Mouse (Mus musculus) neural tube, embryonic 15.5 days (tissue): ENCODE results near the gene Rere. TPM values are rescaled to one million over a fixed set of nuclear protein-coding genes. Genes with fewer than 3 reads are reported as not detected.
"Not testable (repeated sequence)": the region's sequence is repeated elsewhere in the genome, so short reads cannot be mapped to it uniquely, and the experiment has no call there.

Source experiments
- ATAC-seq: fragments of 200-750 bp; cut with Nextera tagmentation; 2 replicates; pipeline ENCODE4 v1.8.0; 2017; ENCODE audit warnings: mild to moderate bottlenecking, moderate TSS enrichment, moderate library complexity; ENCODE audit not compliant: low FRiP score
- H3K27ac ChIP-seq: fragments of 300-500 bp; sonication (generic); replicated peaks from 2 replicates; pipeline ENCODE4 v1.5.1; 2015; ENCODE audit warnings: mild to moderate bottlenecking, inconsistent platforms
- H3K27me3 ChIP-seq: fragments of 300-500 bp; sonication (generic); replicated peaks from 2 replicates; pipeline ENCODE4 v1.6.1; 2015; ENCODE audit warnings: inconsistent platforms
- H3K36me3 ChIP-seq: fragments of 300-500 bp; sonication (generic); 2 replicates; pipeline ENCODE4 v1.6.1; 2015; ENCODE audit warnings: inconsistent platforms
- H3K4me1 ChIP-seq: fragments of 300-500 bp; sonication (generic); 2 replicates; pipeline ENCODE4 v1.6.1; 2015; ENCODE audit warnings: inconsistent platforms
- H3K4me2 ChIP-seq: fragments of 300-500 bp; sonication (generic); 2 replicates; pipeline ENCODE4 v1.6.1; 2015; ENCODE audit warnings: inconsistent platforms, mild to moderate bottlenecking, moderate library complexity
- H3K4me3 ChIP-seq: fragments of 300-500 bp; sonication (generic); replicated peaks from 2 replicates; pipeline ENCODE4 v1.5.1; 2015; ENCODE audit warnings: mild to moderate bottlenecking, inconsistent platforms
- H3K9ac ChIP-seq: fragments of 300-500 bp; sonication (generic); replicated peaks from 2 replicates; pipeline ENCODE4 v1.6.1; 2015; ENCODE audit warnings: mild to moderate bottlenecking, inconsistent platforms
- H3K9me3 ChIP-seq: fragments of 300-500 bp; sonication (generic); replicated peaks from 2 replicates; pipeline ENCODE4 v1.6.1; 2016; ENCODE audit warnings: inconsistent platforms
- WGBS: fragments of 180-500 bp; shearing (Covaris S2); methylation state at CpG from one replicate; pipeline ENCODE4 v1.1.7; 2015; ENCODE audit warnings: mixed read lengths; 5-methylcytosine and 5-hydroxymethylcytosine counted together
- polyA plus RNA-seq: library from polyadenylated mRNA; unstranded; fragments of >200 nt; fragmentation: Nextera tagmentation; extraction: Ambion mirVana; gene quantifications from 2 replicates; pipeline ENCODE4 v1.2.1, GENCODE M21; 2015

Gene Rere
- polyA plus RNA-seq, 1 experiment from 2014 or later: 34.6 TPM

GRCm38 (mm10) chr4:150270718-150271117 is 10.7 kb upstream of the Rere start:
- H3K27ac ChIP-seq, H3K36me3 ChIP-seq, H3K4me2 ChIP-seq, ATAC-seq, H3K27me3 ChIP-seq, H3K4me3 ChIP-seq, H3K9me3 ChIP-seq, H3K9ac ChIP-seq: not testable (repeated sequence)
- WGBS: 85% methylated on average over 4 of the region's 4 CpGs
- H3K4me1 ChIP-seq: peaks cover 35% of the 10 kb centered on the region

- no peaks in the 10 kb centered on the region for H3K36me3 ChIP-seq
- ATAC-seq: peak; percentile 63; the same call in 1 of the 2 replicates
- WGBS: 2% methylated on average over 9 of the region's 9 CpGs
- no peaks in the 10 kb centered on the region for H3K9me3 ChIP-seq
- peak overlapping the region; percentile 31 for H3K4me2 ChIP-seq
- H3K9ac ChIP-seq: 0 out of 2 replicates have a peak overlapping the region, but pooled peaks have one; percentile 5
- H3K27me3 ChIP-seq: no peaks in the 10 kb centered on the region
- H3K4me3 ChIP-seq: no peak overlapping the region
- peak overlapping the region; percentile 75 for H3K27ac ChIP-seq
- H3K4me1 ChIP-seq: peaks cover 22% of the 10 kb centered on the region
Measured at GRCm38 (mm10) chr4:150272725-150273124, 8.7 kb upstream of the Rere start.

GRCm38 (mm10) chr4:150275531-150275930 is 5.9 kb upstream of the Rere start:
- Histone ChIP-seq H3K9ac (no peak overlapping the region), H3K4me2 (no peak overlapping the region), H3K36me3 (no peaks in the 10 kb centered on the region), H3K27me3 (no peaks in the 10 kb centered on the region), H3K27ac (no peak overlapping the region), H3K9me3 (no peaks in the 10 kb centered on the region), H3K4me3 (no peak overlapping the region), H3K4me1 (peaks cover 24% of the 10 kb centered on the region)
- ATAC-seq: no peak
- 87% methylated on average over 5 of the region's 5 CpGs for WGBS

- not testable (repeated sequence) for H3K4me2 ChIP-seq, ATAC-seq, H3K4me3 ChIP-seq, H3K9me3 ChIP-seq, H3K27ac ChIP-seq, H3K9ac ChIP-seq, H3K27me3 ChIP-seq, H3K36me3 ChIP-seq
- peaks cover 16% of the 10 kb centered on the region for H3K4me1 ChIP-seq
- 72% methylated on average over 7 of the region's 7 CpGs for WGBS
Measured at GRCm38 (mm10) chr4:150279336-150279735, 2.1 kb upstream of the Rere start.

GRCm38 (mm10) chr4:150280002-150280401 is 1.4 kb upstream of the Rere start:
- no peak overlapping the region for H3K4me2 ChIP-seq
- H3K36me3 ChIP-seq: no peaks in the 10 kb centered on the region
- peak overlapping the region; percentile 98 for H3K27ac ChIP-seq
- H3K4me3 ChIP-seq: no peak overlapping the region
- no peak overlapping the region for H3K9ac ChIP-seq
- no peaks in the 10 kb centered on the region for H3K9me3 ChIP-seq
- ATAC-seq: no peak
- 48% methylated on average over 2 of the region's 2 CpGs for WGBS
- no peaks in the 10 kb centered on the region for H3K27me3 ChIP-seq
- H3K4me1 ChIP-seq: peaks cover 16% of the 10 kb centered on the region

- Histone ChIP-seq H3K9ac (0 out of 2 replicates have a peak overlapping the region, but pooled peaks have one; percentile 82), H3K4me2 (peak overlapping the region; percentile 64), H3K4me3 (peak overlapping the region; percentile 98; the same call in 1 of the 2 replicates), H3K27me3 (no peaks in the 10 kb centered on the region), H3K27ac (peak overlapping the region; percentile 98), H3K9me3 (no peaks in the 10 kb centered on the region), H3K4me1 (peaks cover 17% of the 10 kb centered on the region), H3K36me3 (no peaks in the 10 kb centered on the region)
- no peak for ATAC-seq
- WGBS: 32% methylated on average over 4 of the region's 4 CpGs
Measured at GRCm38 (mm10) chr4:150280459-150280858, 987 bp upstream of the Rere start.

GRCm38 (mm10) chr4:150281891-150282630 is 615 bp downstream of the Rere start:
- H3K9ac ChIP-seq: peak overlapping the region; percentile 98
- H3K27me3 ChIP-seq: no peaks in the 10 kb centered on the region
- WGBS: under 1% methylated on average over 50 of the region's 50 CpGs
- peak; percentile 12; the same call in 1 of the 2 replicates for ATAC-seq
- H3K27ac ChIP-seq: peak overlapping the region; percentile 98
- peak overlapping the region; percentile 61 for H3K4me2 ChIP-seq
- peak overlapping the region; percentile 98 for H3K4me3 ChIP-seq
- peaks cover 28% of the 10 kb centered on the region for H3K4me1 ChIP-seq
- H3K9me3 ChIP-seq: no peaks in the 10 kb centered on the region
- no peaks in the 10 kb centered on the region for H3K36me3 ChIP-seq

GRCm38 (mm10) chr4:150282631-150283334 is 1.3 kb downstream of the Rere start:
- Histone ChIP-seq H3K4me2 (peak overlapping the region; percentile 61), H3K36me3 (no peaks in the 10 kb centered on the region), H3K9ac (peak overlapping the region; percentile 98), H3K27me3 (no peaks in the 10 kb centered on the region), H3K4me3 (peak overlapping the region; percentile 98), H3K9me3 (no peaks in the 10 kb centered on the region), H3K4me1 (peaks cover 32% of the 10 kb centered on the region), H3K27ac (peak overlapping the region; percentile 98)
- no peak for ATAC-seq
- WGBS: 2% methylated on average over 5 of the region's 5 CpGs

GRCm38 (mm10) chr4:150283335-150283638 is 1.8 kb downstream of the Rere start:
- H3K9me3 ChIP-seq: no peaks in the 10 kb centered on the region
- H3K36me3 ChIP-seq: no peaks in the 10 kb centered on the region
- peak overlapping the region; percentile 98 for H3K27ac ChIP-seq
- H3K4me3 ChIP-seq: peak overlapping the region; percentile 98
- H3K9ac ChIP-seq: peak overlapping the region; percentile 98
- H3K4me2 ChIP-seq: peak overlapping the region; percentile 61
- H3K27me3 ChIP-seq: no peaks in the 10 kb centered on the region
- H3K4me1 ChIP-seq: peaks cover 34% of the 10 kb centered on the region
- 0% methylated on average over 2 of the region's 2 CpGs for WGBS
- no peak for ATAC-seq

GRCm38 (mm10) chr4:150283993-150284392 is 2.5 kb downstream of the Rere start:
- H3K4me3 ChIP-seq: peak overlapping the region; percentile 98
- peak overlapping the region; percentile 61 for H3K4me2 ChIP-seq
- H3K4me1 ChIP-seq: peaks cover 41% of the 10 kb centered on the region
- no peaks in the 10 kb centered on the region for H3K27me3 ChIP-seq
- 2% methylated on average over 6 of the region's 6 CpGs for WGBS
- no peak for ATAC-seq
- peak overlapping the region; percentile 98 for H3K27ac ChIP-seq
- peak overlapping the region; percentile 36 for H3K9ac ChIP-seq
- H3K9me3 ChIP-seq: no peaks in the 10 kb centered on the region
- no peaks in the 10 kb centered on the region for H3K36me3 ChIP-seq

GRCm38 (mm10) chr4:150286980-150287379 is 5.5 kb downstream of the Rere start:
- 81% methylated on average over 8 of the region's 8 CpGs for WGBS
- H3K27ac ChIP-seq: no peak overlapping the region
- no peaks in the 10 kb centered on the region for H3K9me3 ChIP-seq
- H3K9ac ChIP-seq: no peak overlapping the region
- no peak overlapping the region for H3K4me3 ChIP-seq
- no peaks in the 10 kb centered on the region for H3K36me3 ChIP-seq
- no peak for ATAC-seq
- peaks cover 42% of the 10 kb centered on the region for H3K4me1 ChIP-seq
- H3K27me3 ChIP-seq: no peaks in the 10 kb centered on the region
- H3K4me2 ChIP-seq: no peak overlapping the region

GRCm38 (mm10) chr4:150287463-150287862 is 6.0 kb downstream of the Rere start:
- not testable (repeated sequence) for H3K27me3 ChIP-seq, H3K9me3 ChIP-seq, ATAC-seq, H3K9ac ChIP-seq, H3K36me3 ChIP-seq, H3K4me2 ChIP-seq, H3K4me3 ChIP-seq, H3K27ac ChIP-seq
- 69% methylated on average over 1 of the region's 1 CpGs for WGBS
- peaks cover 42% of the 10 kb centered on the region for H3K4me1 ChIP-seq
